Comparison of ENCODE assay signal across 13 mouse cellular contexts in genomic region chr10:49256247-49256939, GRCm38 (mm10).
A peak's percentile ranks its signal among the peaks of the same experiment; 100 is the strongest.
DNase-seq lines count a peak whose midpoint lies in the region; ATAC-seq and TF ChIP-seq lines count a peak whose summit lies in the region.
"Had no signal": no experiment of that assay in that cellular context is flagged by ENCODE, and none has a peak within 500 bp of the region (broad histone marks: within the 10 kb centered on the region; RNA-seq: fewer than 3 reads in every experiment).

No protein-coding gene starts in this region.

- no peak for TF ChIP-seq CTCF in lung, adult 2 months (IDR thresholded peaks at IDR 0.05; ENCODE audit: insufficient read depth, low read length)

- DNase-seq in heart, adult 18-20 months = no peak
- DNase-seq in embryo, embryonic 9.5 days (ENCODE audit: extremely low spot score) = peak; percentile 30
- DNase-seq in lung, adult 2 months = no peak
- DNase-seq in lung, postnatal 25 days (ENCODE audit: low spot score) = no peak
- DNase-seq: B cell, adult 2 months; heart, postnatal 36 days; kidney, postnatal 25 days; spleen, adult 18-20 months had no signal

- H3K36me3 ChIP-seq in heart, embryonic 11.5 days (ENCODE audit: control insufficient read depth, insufficient read depth, low read length) = no peaks in the 10 kb centered on the region
- no peaks in the 10 kb centered on the region for H3K36me3 ChIP-seq in hindbrain, embryonic 12.5 days
- no peaks in the 10 kb centered on the region for H3K36me3 ChIP-seq in neural tube, embryonic 13.5 days
- H3K36me3 ChIP-seq in liver, embryonic 12.5 days = no peaks in the 10 kb centered on the region

- 0 out of 2 replicates have a peak, but pooled peaks have one; percentile 22 for ATAC-seq in heart, embryonic 11.5 days (replicated peaks; ENCODE audit: insufficient number of reproducible peaks, low FRiP score, low TSS enrichment)
- ATAC-seq in hindbrain, embryonic 12.5 days (ENCODE audit: low FRiP score) = peak; percentile 90
- ATAC-seq in neural tube, embryonic 13.5 days (ENCODE audit: low read depth) = peak; percentile 92
- ATAC-seq in liver, embryonic 12.5 days = no peak

- no peak overlapping the region for H3K4me3 ChIP-seq in heart, embryonic 11.5 days (ENCODE audit: low read depth, low read length)
- H3K4me3 ChIP-seq in hindbrain, embryonic 12.5 days = no peak overlapping the region
- no peak overlapping the region for H3K4me3 ChIP-seq in neural tube, embryonic 13.5 days
- H3K4me3 ChIP-seq in lung, adult 2 months (replicated peaks; ENCODE audit: extremely low read depth, low read depth, low read length) = no peak overlapping the region
- H3K4me3 ChIP-seq in liver, embryonic 12.5 days = no peak overlapping the region
- H3K4me3 ChIP-seq: erythroblast, embryonic 14.5 days had no signal

- no peak for TF ChIP-seq POLR2A in lung, adult 2 months (IDR thresholded peaks at IDR 0.05; ENCODE audit: borderline replicate concordance, extremely low read depth, low read depth, low read length)

- 22% methylated on average over 2 of the region's 2 CpGs for WGBS in heart, embryonic 11.5 days (ENCODE audit: insufficient replicate concordance)
- WGBS in hindbrain, embryonic 12.5 days = 16% methylated on average over 2 of the region's 2 CpGs
- WGBS in neural tube, embryonic 13.5 days = 7% methylated on average over 2 of the region's 2 CpGs
- WGBS in lung, adult 2 months = 41% methylated on average over 2 of the region's 2 CpGs
- WGBS in liver, embryonic 12.5 days (ENCODE audit: insufficient replicate concordance) = 43% methylated on average over 2 of the region's 2 CpGs

- no peaks in the 10 kb centered on the region for H3K4me1 ChIP-seq in heart, embryonic 11.5 days (ENCODE audit: control insufficient read depth, insufficient read depth, low read length)
- H3K4me1 ChIP-seq in hindbrain, embryonic 12.5 days = no peaks in the 10 kb centered on the region; the same call in 1 of the 2 replicates
- H3K4me1 ChIP-seq in neural tube, embryonic 13.5 days (replicated peaks) = peaks cover 7% of the 10 kb centered on the region
- no peaks in the 10 kb centered on the region for H3K4me1 ChIP-seq in lung, adult 2 months (ENCODE audit: control insufficient read depth, insufficient read depth, low read length)
- no peaks in the 10 kb centered on the region for H3K4me1 ChIP-seq in liver, embryonic 12.5 days

- H3K27ac ChIP-seq in heart, embryonic 11.5 days (ENCODE audit: low read depth, low read length) = 0 out of 2 replicates have a peak overlapping the region, but pooled peaks have one; percentile 35
- H3K27ac ChIP-seq in hindbrain, embryonic 12.5 days = peak overlapping the region; percentile 60
- peak overlapping the region; percentile 80 for H3K27ac ChIP-seq in neural tube, embryonic 13.5 days (replicated peaks)
- H3K27ac ChIP-seq in liver, embryonic 12.5 days = no peak overlapping the region

- H3K4me2 ChIP-seq in heart, embryonic 11.5 days = 0 out of 2 replicates have a peak overlapping the region, but pooled peaks have one; percentile 14
- no peak overlapping the region for H3K4me2 ChIP-seq in hindbrain, embryonic 12.5 days (replicated peaks)
- H3K4me2 ChIP-seq in neural tube, embryonic 13.5 days = peak overlapping the region; percentile 27; the same call in 1 of the 2 replicates
- H3K4me2 ChIP-seq in liver, embryonic 12.5 days = no peak overlapping the region

- H3K9me3 ChIP-seq in heart, embryonic 11.5 days (replicated peaks; ENCODE audit: control insufficient read depth, low read length) = no peaks in the 10 kb centered on the region
- H3K9me3 ChIP-seq in hindbrain, embryonic 12.5 days (replicated peaks) = no peaks in the 10 kb centered on the region
- H3K9me3 ChIP-seq in neural tube, embryonic 13.5 days = no peaks in the 10 kb centered on the region
- no peaks in the 10 kb centered on the region for H3K9me3 ChIP-seq in liver, embryonic 12.5 days (replicated peaks)

- no peaks in the 10 kb centered on the region for H3K27me3 ChIP-seq in heart, embryonic 11.5 days (ENCODE audit: control insufficient read depth, insufficient read depth, low read length)
- no peaks in the 10 kb centered on the region for H3K27me3 ChIP-seq in hindbrain, embryonic 12.5 days
- H3K27me3 ChIP-seq in neural tube, embryonic 13.5 days = no peaks in the 10 kb centered on the region
- H3K27me3 ChIP-seq in liver, embryonic 12.5 days (replicated peaks) = no peaks in the 10 kb centered on the region

- no peak overlapping the region for H3K9ac ChIP-seq in heart, embryonic 11.5 days (ENCODE audit: low read depth, low read length)
- H3K9ac ChIP-seq in hindbrain, embryonic 12.5 days = no peak overlapping the region
- no peak overlapping the region for H3K9ac ChIP-seq in neural tube, embryonic 13.5 days
- no peak overlapping the region for H3K9ac ChIP-seq in liver, embryonic 12.5 days

Comparison
In these comparisons a context has a peak if more than half of its experiments do, and no peak if none do; other contexts are left out.
1. H3K4me2 ChIP-seq: peak in heart, embryonic 11.5 days (single experiment) and neural tube, embryonic 13.5 days (single experiment); none in hindbrain, embryonic 12.5 days (single experiment) and liver, embryonic 12.5 days (single experiment).